Mouse (Mus musculus): ENCODE measurements around the gene Cxcr2. TPM values are rescaled to one million over a fixed set of nuclear protein-coding genes. Genes with fewer than 3 reads are reported as not detected.

Cxcr2 gene
- polyA plus RNA-seq, 1 experiment: not detected

GRCm38 (mm10) chr1:74205881-74206280 lies 52.1 kb downstream of the Cxcr2 start:
- no peak for TF ChIP-seq GATA1 (IDR thresholded peaks at IDR 0.05; ENCODE audit: low read length)

GRCm38 (mm10) chr1:74206642-74207041 lies 52.9 kb downstream of the Cxcr2 start:
- no peak for TF ChIP-seq GATA1 (IDR thresholded peaks at IDR 0.05; ENCODE audit: low read length)

- TF ChIP-seq GATA1 (IDR thresholded peaks at IDR 0.05; ENCODE audit: low read length): no peak
Observed at GRCm38 (mm10) chr1:74207906-74208305, 54.1 kb downstream of the Cxcr2 start.

- TF ChIP-seq GATA1 (IDR thresholded peaks at IDR 0.05; ENCODE audit: low read length): no peak
Observed at GRCm38 (mm10) chr1:74208941-74209340, 55.2 kb downstream of the Cxcr2 start.

Other genes with a start within 250 kb of the Cxcr2 start
- gene Tns1, start 29.5 kb upstream of the Cxcr2 start, polyA plus RNA-seq (2012): 0.75 and 0.85 TPM in 2 replicates
- gene Rufy4, start 28.4 kb upstream of the Cxcr2 start, polyA plus RNA-seq (2012): not detected in 2 replicates
- gene Cxcr1, start 40.6 kb downstream of the Cxcr2 start, polyA plus RNA-seq (2012): not detected in 2 replicates
- gene Arpc2, start 82.1 kb downstream of the Cxcr2 start, polyA plus RNA-seq (2012): 655 and 745 TPM in 2 replicates
- gene Gpbar1, start 124.6 kb downstream of the Cxcr2 start, polyA plus RNA-seq (2012): not detected in 2 replicates
- gene Aamp, start 130.7 kb downstream of the Cxcr2 start, polyA plus RNA-seq (2012): 311 and 386 TPM in 2 replicates
- gene Pnkd, start 130.9 kb downstream of the Cxcr2 start, polyA plus RNA-seq (2012): 165 and 228 TPM in 2 replicates
- 180 and 214 TPM in 2 replicates for gene Tmbim1, start 151.6 kb downstream of the Cxcr2 start, polyA plus RNA-seq (2012)
- gene Catip, start 208.1 kb downstream of the Cxcr2 start, polyA plus RNA-seq (2012): not detected in 2 replicates
- gene Slc11a1, start 221.2 kb downstream of the Cxcr2 start, polyA plus RNA-seq (2012): not detected in 2 replicates
- gene Ctdsp1, start 237.5 kb downstream of the Cxcr2 start, polyA plus RNA-seq (2012): 342 and 395 TPM in 2 replicates